ENCODE assay signal across 10 mouse cellular contexts in genomic region chr3:123163192-123163523, GRCm38 (mm10).
DNase-seq lines count a peak whose midpoint lies in the region; ATAC-seq and TF ChIP-seq lines count a peak whose summit lies in the region.
"Had no signal": no experiment of that assay in that cellular context is flagged by ENCODE, and none has a peak within 500 bp of the region (broad histone marks: within the 10 kb centered on the region; RNA-seq: fewer than 3 reads in every experiment).

No protein-coding gene starts in this region.

- H3K27ac ChIP-seq in kidney, embryonic 14.5 days (ENCODE audit: low read depth, low read length) = peak overlapping the region; percentile 74; the same call in 1 of the 2 replicates
- H3K27ac ChIP-seq in intestine, embryonic 15.5 days = peak overlapping the region; percentile 87
- H3K27ac ChIP-seq in small intestine, adult 2 months (ENCODE audit: insufficient read depth, low read depth, low read length) = peak overlapping the region; percentile 36
- H3K27ac ChIP-seq: liver, embryonic 15.5 days had no signal

- H3K4me1 ChIP-seq in kidney, embryonic 14.5 days (ENCODE audit: control insufficient read depth, insufficient read depth, low read length) = peaks cover 26% of the 10 kb centered on the region
- H3K4me1 ChIP-seq in intestine, embryonic 15.5 days (replicated peaks) = peaks cover 29% of the 10 kb centered on the region
- peaks cover 2% of the 10 kb centered on the region; the same call in 1 of the 2 replicates for H3K4me1 ChIP-seq in small intestine, adult 2 months (ENCODE audit: control insufficient read depth, insufficient read depth, insufficient read length, low read length)
- H3K4me1 ChIP-seq: liver, embryonic 15.5 days had no signal

- no peak overlapping the region for H3K4me3 ChIP-seq in kidney, embryonic 14.5 days (ENCODE audit: low read length)
- no peak overlapping the region for H3K4me3 ChIP-seq in intestine, embryonic 15.5 days (replicated peaks)
- no peak overlapping the region for H3K4me3 ChIP-seq in small intestine, adult 2 months (ENCODE audit: low read depth, low read length)
- H3K4me3 ChIP-seq: liver, embryonic 15.5 days had no signal

- H3K9me3 ChIP-seq in kidney, embryonic 14.5 days (ENCODE audit: control insufficient read depth, low read length) = no peaks in the 10 kb centered on the region
- H3K9me3 ChIP-seq in intestine, embryonic 15.5 days = no peaks in the 10 kb centered on the region
- H3K9me3 ChIP-seq: liver, embryonic 15.5 days had no signal

- no peak for TF ChIP-seq POLR2A in small intestine, adult 2 months (IDR thresholded peaks at IDR 0.05; ENCODE audit: low read depth, low read length)

- peak; percentile 84 for DNase-seq in heart, adult 11 months
- DNase-seq in heart, adult 8-10 months (ENCODE audit: low spot score) = no peak
- no peak for DNase-seq in kidney, postnatal 14 days
- no peak for DNase-seq in urinary bladder, postnatal 4 days (ENCODE audit: low spot score in 2 of 2)
- DNase-seq in urinary bladder, postnatal 36 days (ENCODE audit: low spot score in 2 of 2) = no peak
- DNase-seq: cerebellum, adult 9-10 months had no signal

- ATAC-seq in kidney, embryonic 14.5 days (ENCODE audit: low FRiP score, low TSS enrichment) = peak; percentile 32; the same call in 1 of the 2 replicates
- peak; percentile 30; the same call in 1 of the 2 replicates for ATAC-seq in intestine, embryonic 15.5 days

- H3K36me3 ChIP-seq in kidney, embryonic 14.5 days (ENCODE audit: control insufficient read depth, insufficient read depth, low read length) = no peaks in the 10 kb centered on the region
- no peaks in the 10 kb centered on the region for H3K36me3 ChIP-seq in intestine, embryonic 15.5 days
- no peaks in the 10 kb centered on the region for H3K36me3 ChIP-seq in small intestine, adult 2 months (ENCODE audit: control insufficient read depth, insufficient read depth, low read length)
- H3K36me3 ChIP-seq: liver, embryonic 15.5 days had no signal

- no peaks in the 10 kb centered on the region for H3K27me3 ChIP-seq in kidney, embryonic 14.5 days (ENCODE audit: control insufficient read depth, insufficient read depth, low read length)
- H3K27me3 ChIP-seq in intestine, embryonic 15.5 days (replicated peaks) = no peaks in the 10 kb centered on the region
- H3K27me3 ChIP-seq in small intestine, adult 2 months (ENCODE audit: control insufficient read depth, insufficient read depth, low read length) = no peaks in the 10 kb centered on the region
- H3K27me3 ChIP-seq: liver, embryonic 15.5 days had no signal

- H3K4me2 ChIP-seq in kidney, embryonic 14.5 days (replicated peaks; ENCODE audit: low read depth, low read length) = no peak overlapping the region
- H3K4me2 ChIP-seq in intestine, embryonic 15.5 days (replicated peaks) = peak overlapping the region; percentile 25; the same call in 1 of the 2 replicates
- H3K4me2 ChIP-seq: liver, embryonic 15.5 days had no signal

- 27% methylated on average over 4 of the region's 4 CpGs for WGBS in kidney, embryonic 14.5 days
- WGBS in intestine, embryonic 15.5 days = 26% methylated on average over 4 of the region's 4 CpGs
- WGBS in small intestine, adult 2 months = 43% methylated on average over 4 of the region's 4 CpGs

- no peak for TF ChIP-seq CTCF in small intestine, adult 2 months (IDR thresholded peaks at IDR 0.05; ENCODE audit: extremely low read depth, insufficient read length, insufficient replicate concordance, low read depth, low read length)

- H3K9ac ChIP-seq in kidney, embryonic 14.5 days (ENCODE audit: low read depth, low read length) = peak overlapping the region; percentile 8; the same call in 1 of the 2 replicates
- no peak overlapping the region for H3K9ac ChIP-seq in intestine, embryonic 15.5 days
- H3K9ac ChIP-seq: liver, embryonic 15.5 days had no signal

Comparison
In these comparisons a context has a peak if more than half of its experiments do, and no peak if none do; other contexts are left out.
1. H3K27ac ChIP-seq: peak in every context shown above with its lines; median percentile 87 in intestine, embryonic 15.5 days; 74 in kidney, embryonic 14.5 days; 36 in small intestine, adult 2 months.